Mouse (Mus musculus): ENCODE measurements around the gene Itgb5. TPM values are rescaled to one million over a fixed set of nuclear protein-coding genes. Genes with fewer than 3 reads are reported as not detected.

Gene Itgb5
- polyA plus RNA-seq, 1 experiment from 2014 or later, result 31.0 TPM

GRCm38 (mm10) chr16:33862406-33862805 is 32.9 kb downstream of the Itgb5 start:
- no peak for ATAC-seq (ENCODE audit: low FRiP score, low read depth)
- Histone ChIP-seq H3K9me3 (no peaks in the 10 kb centered on the region), H3K4me3 (no peak overlapping the region), H3K4me1 (peaks cover 9% of the 10 kb centered on the region), H3K4me2 (replicated peaks) (no peak overlapping the region), H3K27me3 (no peaks in the 10 kb centered on the region), H3K27ac (replicated peaks) (no peak overlapping the region), H3K9ac (replicated peaks) (no peak overlapping the region), H3K36me3 (no peaks in the 10 kb centered on the region)
- 79% methylated on average over 4 of the region's 4 CpGs for WGBS

- no peak overlapping the region for H3K27ac ChIP-seq (replicated peaks)
- no peaks in the 10 kb centered on the region for H3K9me3 ChIP-seq
- ATAC-seq (ENCODE audit: low FRiP score, low read depth), result no peak
- no peaks in the 10 kb centered on the region for H3K27me3 ChIP-seq
- H3K4me1 ChIP-seq, result peaks cover 9% of the 10 kb centered on the region
- no peaks in the 10 kb centered on the region for H3K36me3 ChIP-seq
- no peak overlapping the region for H3K4me3 ChIP-seq
- H3K4me2 ChIP-seq (replicated peaks), result no peak overlapping the region
- H3K9ac ChIP-seq (replicated peaks), result no peak overlapping the region
- 80% methylated on average over 5 of the region's 5 CpGs for WGBS
These were observed 33.8 kb downstream of the Itgb5 start for GRCm38 (mm10) chr16:33863208-33863751.

GRCm38 (mm10) chr16:33870224-33870785 is 40.8 kb downstream of the Itgb5 start:
- no peak overlapping the region for H3K4me3 ChIP-seq
- H3K9ac ChIP-seq (replicated peaks), result no peak overlapping the region
- WGBS, result 86% methylated on average over 3 of the region's 3 CpGs
- H3K9me3 ChIP-seq, result no peaks in the 10 kb centered on the region
- no peak overlapping the region for H3K4me2 ChIP-seq (replicated peaks)
- H3K27ac ChIP-seq (replicated peaks), result no peak overlapping the region
- H3K27me3 ChIP-seq, result no peaks in the 10 kb centered on the region
- no peaks in the 10 kb centered on the region for H3K36me3 ChIP-seq
- no peak for ATAC-seq (ENCODE audit: low FRiP score, low read depth)
- H3K4me1 ChIP-seq, result no peaks in the 10 kb centered on the region

- H3K27ac ChIP-seq (replicated peaks), result no peak overlapping the region
- WGBS, result 79% methylated on average over 13 of the region's 13 CpGs
- no peak overlapping the region for H3K4me3 ChIP-seq
- H3K4me2 ChIP-seq (replicated peaks), result no peak overlapping the region
- no peaks in the 10 kb centered on the region for H3K36me3 ChIP-seq
- H3K9me3 ChIP-seq, result no peaks in the 10 kb centered on the region
- H3K9ac ChIP-seq (replicated peaks), result no peak overlapping the region
- H3K27me3 ChIP-seq, result no peaks in the 10 kb centered on the region
- ATAC-seq (ENCODE audit: low FRiP score, low read depth), result no peak
- H3K4me1 ChIP-seq, result no peaks in the 10 kb centered on the region
These were observed 41.7 kb downstream of the Itgb5 start for GRCm38 (mm10) chr16:33870988-33871758.

GRCm38 (mm10) chr16:33871865-33872443 is 42.5 kb downstream of the Itgb5 start:
- no peaks in the 10 kb centered on the region for H3K36me3 ChIP-seq
- no peak overlapping the region for H3K27ac ChIP-seq (replicated peaks)
- no peak overlapping the region for H3K4me2 ChIP-seq (replicated peaks)
- H3K4me3 ChIP-seq, result no peak overlapping the region
- H3K9me3 ChIP-seq, result no peaks in the 10 kb centered on the region
- no peaks in the 10 kb centered on the region for H3K27me3 ChIP-seq
- ATAC-seq (ENCODE audit: low FRiP score, low read depth), result no peak
- no peaks in the 10 kb centered on the region for H3K4me1 ChIP-seq
- no peak overlapping the region for H3K9ac ChIP-seq (replicated peaks)
- WGBS, result 79% methylated on average over 14 of the region's 14 CpGs

GRCm38 (mm10) chr16:33873282-33873681 is 43.8 kb downstream of the Itgb5 start:
- no peak overlapping the region for H3K9ac ChIP-seq (replicated peaks)
- H3K36me3 ChIP-seq, result no peaks in the 10 kb centered on the region
- no peak for ATAC-seq (ENCODE audit: low FRiP score, low read depth)
- no peak overlapping the region for H3K27ac ChIP-seq (replicated peaks)
- WGBS, result 71% methylated on average over 7 of the region's 7 CpGs
- no peaks in the 10 kb centered on the region for H3K27me3 ChIP-seq
- peaks cover 4% of the 10 kb centered on the region; the same call in 1 of the 2 replicates for H3K4me1 ChIP-seq
- no peak overlapping the region for H3K4me2 ChIP-seq (replicated peaks)
- H3K9me3 ChIP-seq, result no peaks in the 10 kb centered on the region
- H3K4me3 ChIP-seq, result no peak overlapping the region

GRCm38 (mm10) chr16:33878041-33878783 is 48.7 kb downstream of the Itgb5 start:
- no peaks in the 10 kb centered on the region for H3K9me3 ChIP-seq
- WGBS, result 72% methylated on average over 6 of the region's 6 CpGs
- no peaks in the 10 kb centered on the region for H3K36me3 ChIP-seq
- H3K4me2 ChIP-seq (replicated peaks), result no peak overlapping the region
- H3K4me3 ChIP-seq, result no peak overlapping the region
- H3K9ac ChIP-seq (replicated peaks), result no peak overlapping the region
- H3K27ac ChIP-seq (replicated peaks), result 0 out of 2 replicates have a peak overlapping the region, but pooled peaks have one; percentile 30
- peaks cover 12% of the 10 kb centered on the region for H3K4me1 ChIP-seq
- no peaks in the 10 kb centered on the region for H3K27me3 ChIP-seq
- ATAC-seq (ENCODE audit: low FRiP score, low read depth), result no peak

GRCm38 (mm10) chr16:33879031-33879430 is 49.6 kb downstream of the Itgb5 start:
- Histone ChIP-seq H3K36me3 (no peaks in the 10 kb centered on the region), H3K4me3 (no peak overlapping the region), H3K4me1 (peaks cover 20% of the 10 kb centered on the region), H3K9ac (replicated peaks) (no peak overlapping the region), H3K4me2 (replicated peaks) (no peak overlapping the region), H3K9me3 (no peaks in the 10 kb centered on the region), H3K27me3 (no peaks in the 10 kb centered on the region), H3K27ac (replicated peaks) (no peak overlapping the region)
- WGBS, result 68% methylated on average over 6 of the region's 6 CpGs
- ATAC-seq (ENCODE audit: low FRiP score, low read depth), result no peak

GRCm38 (mm10) chr16:33879556-33879955 is 50.1 kb downstream of the Itgb5 start:
- H3K27me3 ChIP-seq, result no peaks in the 10 kb centered on the region
- no peak for ATAC-seq (ENCODE audit: low FRiP score, low read depth)
- no peaks in the 10 kb centered on the region for H3K9me3 ChIP-seq
- H3K4me3 ChIP-seq, result no peak overlapping the region
- 58% methylated on average over 4 of the region's 4 CpGs for WGBS
- no peak overlapping the region for H3K27ac ChIP-seq (replicated peaks)
- peaks cover 23% of the 10 kb centered on the region for H3K4me1 ChIP-seq
- no peak overlapping the region for H3K9ac ChIP-seq (replicated peaks)
- H3K36me3 ChIP-seq, result no peaks in the 10 kb centered on the region
- no peak overlapping the region for H3K4me2 ChIP-seq (replicated peaks)

- H3K4me1 ChIP-seq, result peaks cover 25% of the 10 kb centered on the region
- no peak overlapping the region for H3K27ac ChIP-seq (replicated peaks)
- H3K4me2 ChIP-seq (replicated peaks), result no peak overlapping the region
- no peaks in the 10 kb centered on the region for H3K27me3 ChIP-seq
- H3K9me3 ChIP-seq, result no peaks in the 10 kb centered on the region
- no peak overlapping the region for H3K9ac ChIP-seq (replicated peaks)
- no peak for ATAC-seq (ENCODE audit: low FRiP score, low read depth)
- 89% methylated on average over 4 of the region's 4 CpGs for WGBS
- no peaks in the 10 kb centered on the region for H3K36me3 ChIP-seq
- H3K4me3 ChIP-seq, result no peak overlapping the region
These were observed 51.3 kb downstream of the Itgb5 start for GRCm38 (mm10) chr16:33880765-33881164.

- 70% methylated on average over 4 of the region's 4 CpGs for WGBS
- Histone ChIP-seq H3K9ac (replicated peaks) (no peak overlapping the region), H3K27ac (replicated peaks) (no peak overlapping the region; the same call in 1 of the 2 replicates), H3K36me3 (no peaks in the 10 kb centered on the region), H3K4me3 (no peak overlapping the region), H3K9me3 (no peaks in the 10 kb centered on the region), H3K4me2 (replicated peaks) (no peak overlapping the region), H3K4me1 (peaks cover 25% of the 10 kb centered on the region), H3K27me3 (no peaks in the 10 kb centered on the region)
- no peak for ATAC-seq (ENCODE audit: low FRiP score, low read depth)
These were observed 53.1 kb downstream of the Itgb5 start for GRCm38 (mm10) chr16:33882540-33882939.
